Mouse (Mus musculus) heart, postnatal 0 days (tissue): ENCODE data around the gene Gm45837. TPM values are rescaled to one million over a fixed set of nuclear protein-coding genes. Genes with fewer than 3 reads are reported as not detected.

ENCODE experiments used
- ATAC-seq: fragments of 200-750 bp; cut with Nextera tagmentation; 2 replicates; pipeline ENCODE4 v1.8.0; 2017; ENCODE audit warnings: low read depth, moderate number of reproducible peaks, moderate library complexity; ENCODE audit not compliant: insufficient read depth
- DNase-seq: peaks from one replicate; pipeline ENCODE4 v3.0.0-alpha.2; 2016; ENCODE audit warnings: low spot score
- H3K27ac ChIP-seq: fragments of 300-500 bp; sonication (generic); 2 replicates; pipeline ENCODE4 v1.5.1; 2014; ENCODE audit warnings: low read depth, mild to moderate bottlenecking
- H3K27me3 ChIP-seq: fragments of 300-500 bp; sonication (generic); 2 replicates; pipeline ENCODE4 v1.6.1; 2014; ENCODE audit warnings: low read length, mixed read lengths; ENCODE audit not compliant: control insufficient read depth, insufficient read depth
- H3K36me3 ChIP-seq: fragments of 300-500 bp; sonication (generic); replicated peaks from 2 replicates; pipeline ENCODE4 v1.6.1; 2014; ENCODE audit warnings: low read length, mixed read lengths; ENCODE audit not compliant: control insufficient read depth, insufficient read depth
- H3K4me1 ChIP-seq: fragments of 300-500 bp; sonication (generic); 2 replicates; pipeline ENCODE4 v1.6.1; 2014; ENCODE audit warnings: antibody characterized with exemption; ENCODE audit not compliant: control insufficient read depth, insufficient read depth
- H3K4me2 ChIP-seq: fragments of 300-500 bp; sonication (generic); 2 replicates; pipeline ENCODE4 v1.6.1; 2014; ENCODE audit warnings: low read depth, mild to moderate bottlenecking, low read length, moderate library complexity
- H3K4me3 ChIP-seq: fragments of 300-500 bp; sonication (generic); 2 replicates; pipeline ENCODE4 v1.5.1; 2014; ENCODE audit warnings: low read depth, low read length
- H3K9ac ChIP-seq: fragments of 300-500 bp; sonication (generic); replicated peaks from 2 replicates; pipeline ENCODE4 v1.6.1; 2014; ENCODE audit warnings: low read depth, low read length, mixed read lengths
- H3K9me3 ChIP-seq: fragments of 300-500 bp; sonication (generic); replicated peaks from 2 replicates; pipeline ENCODE4 v1.6.1; 2016; ENCODE audit warnings: low read length; ENCODE audit not compliant: control insufficient read depth
- CTCF ChIP-seq: IDR thresholded peaks from 2 replicates; pipeline ENCODE4 v1.5.1; 2016; ENCODE audit warnings: antibody characterized with exemption, control low read depth, low read depth
- EP300 ChIP-seq: IDR thresholded peaks from 2 replicates; pipeline ENCODE4 v1.6.1; 2016; ENCODE audit warnings: antibody characterized with exemption, low read depth
- WGBS: fragments of 180-500 bp; shearing (Covaris S2); extraction: QIAGEN DNeasy Blood & Tissue Kit; methylation state at CpG from one replicate; pipeline ENCODE4 v1.1.7; 2014; 5-methylcytosine and 5-hydroxymethylcytosine counted together
- polyA plus RNA-seq: library from polyadenylated mRNA; unstranded; fragments of >200 nt; fragmentation: Nextera tagmentation; extraction: Ambion mirVana; gene quantifications from 2 replicates; pipeline ENCODE4 v1.2.1, GENCODE M21; 2015
- total RNA-seq: library from RNA; depleted of rRNA; stranded (reverse); fragments of >200 nt; gene quantifications from 2 replicates; pipeline ENCODE4 v1.2.3, GENCODE M21; 2014; ENCODE audit warnings: low replicate concordance

Gene Gm45837
- total and polyA plus RNA-seq, 2 experiments from 2014 or later: 2.4 to 33.8 TPM

- ATAC-seq (no peak), DNase-seq (no peak)
Measured at GRCm38 (mm10) chr7:101382378-101382777, 28.3 kb upstream of the Gm45837 start.

GRCm38 (mm10) chr7:101383756-101384155 lies 26.9 kb upstream of the Gm45837 start:
- ATAC-seq (no peak), DNase-seq (no peak)
- WGBS: 83% methylated on average over 3 of the region's 3 CpGs

More at GRCm38 (mm10) chr7:101382378-101382777, 28.3 kb upstream of the Gm45837 start:
- TF ChIP-seq CTCF: no peak
- 72% methylated on average over 8 of the region's 8 CpGs for WGBS
- peaks cover 12% of the 10 kb centered on the region for H3K36me3 ChIP-seq
- no peak overlapping the region for H3K4me3 ChIP-seq
- H3K9ac ChIP-seq: no peak overlapping the region
- no peaks in the 10 kb centered on the region for H3K27me3 ChIP-seq
- H3K4me1 ChIP-seq: peaks cover 38% of the 10 kb centered on the region
- no peak overlapping the region for H3K27ac ChIP-seq
- no peaks in the 10 kb centered on the region for H3K9me3 ChIP-seq
- no peak overlapping the region for H3K4me2 ChIP-seq

GRCm38 (mm10) chr7:101384931-101385330 lies 25.8 kb upstream of the Gm45837 start:
- DNase-seq: no peak
- Histone ChIP-seq H3K9me3 (no peaks in the 10 kb centered on the region), H3K36me3 (peaks cover 30% of the 10 kb centered on the region), H3K4me3 (no peak overlapping the region), H3K9ac (no peak overlapping the region), H3K27me3 (no peaks in the 10 kb centered on the region), H3K4me1 (peaks cover 16% of the 10 kb centered on the region), H3K27ac (peak overlapping the region; percentile 43), H3K4me2 (peak overlapping the region; percentile 22; the same call in 1 of the 2 replicates)
- ATAC-seq: no peak
- TF ChIP-seq EP300: no peak
- TF ChIP-seq CTCF: no peak
- 50% methylated on average over 10 of the region's 10 CpGs for WGBS

More at GRCm38 (mm10) chr7:101383756-101384155, 26.9 kb upstream of the Gm45837 start:
- Histone ChIP-seq H3K9ac (no peak overlapping the region), H3K9me3 (no peaks in the 10 kb centered on the region), H3K4me3 (no peak overlapping the region), H3K4me2 (no peak overlapping the region), H3K4me1 (peaks cover 24% of the 10 kb centered on the region), H3K36me3 (peaks cover 26% of the 10 kb centered on the region), H3K27ac (no peak overlapping the region), H3K27me3 (no peaks in the 10 kb centered on the region)
- TF ChIP-seq CTCF (no peak), EP300 (no peak)

GRCm38 (mm10) chr7:101385331-101385733 lies 25.4 kb upstream of the Gm45837 start:
- H3K27ac ChIP-seq: peak overlapping the region; percentile 43
- H3K4me1 ChIP-seq: peaks cover 19% of the 10 kb centered on the region
- H3K4me3 ChIP-seq: peak overlapping the region; percentile 12; the same call in 1 of the 2 replicates
- no peaks in the 10 kb centered on the region for H3K9me3 ChIP-seq
- DNase-seq (peak; percentile 45), ATAC-seq (peak; percentile 40)
- H3K9ac ChIP-seq: no peak overlapping the region; the same call in 1 of the 2 replicates
- WGBS: 52% methylated on average over 6 of the region's 6 CpGs
- TF ChIP-seq EP300: no peak
- TF ChIP-seq CTCF: no peak
- no peaks in the 10 kb centered on the region for H3K27me3 ChIP-seq
- peak overlapping the region; percentile 22; the same call in 1 of the 2 replicates for H3K4me2 ChIP-seq
- H3K36me3 ChIP-seq: peaks cover 34% of the 10 kb centered on the region

GRCm38 (mm10) chr7:101385866-101386452 lies 24.7 kb upstream of the Gm45837 start:
- H3K4me2 ChIP-seq: peak overlapping the region; percentile 22; the same call in 1 of the 2 replicates
- TF ChIP-seq CTCF (no peak), EP300 (no peak)
- peaks cover 34% of the 10 kb centered on the region for H3K36me3 ChIP-seq
- no peaks in the 10 kb centered on the region for H3K27me3 ChIP-seq
- 50% methylated on average over 10 of the region's 10 CpGs for WGBS
- DNase-seq: no peak
- H3K27ac ChIP-seq: no peak overlapping the region
- H3K9ac ChIP-seq: no peak overlapping the region; the same call in 1 of the 2 replicates
- H3K4me1 ChIP-seq: peaks cover 24% of the 10 kb centered on the region
- H3K4me3 ChIP-seq: no peak overlapping the region
- no peak; the same call in 1 of the 2 replicates for ATAC-seq
- no peaks in the 10 kb centered on the region for H3K9me3 ChIP-seq

GRCm38 (mm10) chr7:101389256-101389655 lies 21.4 kb upstream of the Gm45837 start:
- DNase-seq (no peak), ATAC-seq (no peak)
- Histone ChIP-seq H3K27me3 (no peaks in the 10 kb centered on the region), H3K4me3 (no peak overlapping the region), H3K4me1 (peaks cover 46% of the 10 kb centered on the region), H3K9me3 (no peaks in the 10 kb centered on the region), H3K27ac (no peak overlapping the region), H3K9ac (no peak overlapping the region), H3K4me2 (no peak overlapping the region), H3K36me3 (peaks cover 34% of the 10 kb centered on the region)
- WGBS: 31% methylated on average over 6 of the region's 6 CpGs
- TF ChIP-seq CTCF: no peak
- TF ChIP-seq EP300: no peak
